ENCODE assay signal across 28 mouse cellular contexts in the genomic region with DNA sequence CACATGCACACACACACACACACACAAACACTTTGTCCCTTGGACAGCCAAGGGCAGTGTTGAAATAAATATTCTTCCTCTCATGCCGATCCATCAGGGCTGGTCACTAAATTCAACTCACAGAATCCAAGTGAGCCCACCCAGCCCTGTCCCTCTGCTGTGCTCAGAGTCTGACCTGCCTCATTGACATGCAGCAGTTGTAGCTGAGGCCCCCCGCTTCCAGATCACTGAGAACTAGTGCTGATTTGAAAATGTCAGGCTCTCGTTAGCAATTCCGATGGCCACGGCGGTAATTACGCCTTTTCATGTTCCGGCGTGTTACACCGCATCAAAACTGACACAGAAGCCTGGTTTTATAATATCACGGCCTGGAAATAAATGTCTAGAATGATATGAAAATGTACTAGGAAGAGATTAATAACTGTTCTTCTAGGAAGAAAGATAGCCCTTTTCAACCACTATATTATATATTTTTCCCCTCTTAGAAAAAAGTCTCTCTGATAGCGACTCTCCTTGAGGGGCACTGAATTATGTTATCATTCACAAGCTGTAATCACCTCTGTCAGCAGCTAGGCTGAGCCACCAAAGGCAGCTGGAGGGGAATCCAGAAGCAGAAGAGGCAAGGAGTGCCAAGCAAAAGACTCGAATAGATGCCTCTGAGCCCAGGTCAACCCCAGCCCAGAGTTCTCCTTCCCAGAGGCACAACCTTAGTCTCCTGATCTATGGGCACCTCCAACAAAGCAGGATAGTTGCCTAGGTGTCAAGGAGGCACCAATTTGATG.
A peak's percentile ranks its signal among the peaks of the same experiment; 100 is the strongest.
DNase-seq lines count a peak whose midpoint lies in the region; ATAC-seq and TF ChIP-seq lines count a peak whose summit lies in the region.
"Had no signal": no experiment of that assay in that cellular context is flagged by ENCODE, and none has a peak within 500 bp of the region (broad histone marks: within the 10 kb centered on the region; RNA-seq: fewer than 3 reads in every experiment).

No protein-coding gene starts in this region.

- DNase-seq in heart, adult 8-10 months (ENCODE audit: low spot score) = no peak
- DNase-seq in retina, postnatal 1 day = peak; percentile 40
- no peak for DNase-seq in retina, embryonic 14.5 days (ENCODE audit: low spot score)
- DNase-seq in hindbrain, postnatal 0 days (ENCODE audit: low spot score) = peak; percentile 38
- no peak for DNase-seq in right cerebral cortex, postnatal 4 days
- DNase-seq in embryo, embryonic 10.5 days (ENCODE audit: low spot score) = no peak
- DNase-seq: adrenal gland, postnatal 36 days; cerebellum, adult 2 months; cerebellum, postnatal 36 days; gastrocnemius, postnatal 10 days; heart, adult 18-20 months; heart, postnatal 4 days; kidney, postnatal 4 days; layer of hippocampus, adult 9-11 months; lung, adult 18-20 months; lung, postnatal 14 days; spleen, adult 18-20 months; thymus, adult 2 months had no signal

- H3K9me3 ChIP-seq in heart, embryonic 13.5 days = peaks cover 8% of the 10 kb centered on the region
- no peaks in the 10 kb centered on the region for H3K9me3 ChIP-seq in hindbrain, postnatal 0 days (ENCODE audit: low read length)
- no peaks in the 10 kb centered on the region for H3K9me3 ChIP-seq in intestine, embryonic 15.5 days
- H3K9me3 ChIP-seq: kidney, embryonic 15.5 days; limb, embryonic 10.5 days had no signal

- H3K27me3 ChIP-seq in heart, embryonic 13.5 days (replicated peaks) = no peaks in the 10 kb centered on the region
- H3K27me3 ChIP-seq in hindbrain, postnatal 0 days (ENCODE audit: insufficient read depth, low read length) = no peaks in the 10 kb centered on the region
- H3K27me3 ChIP-seq in intestine, embryonic 15.5 days (replicated peaks) = no peaks in the 10 kb centered on the region
- H3K27me3 ChIP-seq: CH12.LX; heart, embryonic 15.5 days; kidney, embryonic 15.5 days; megakaryocyte, embryonic 14.5 days had no signal

- H3K4me3 ChIP-seq in heart, embryonic 13.5 days = no peak overlapping the region
- H3K4me3 ChIP-seq in hindbrain, postnatal 0 days (ENCODE audit: low read length) = no peak overlapping the region
- H3K4me3 ChIP-seq in intestine, embryonic 15.5 days (replicated peaks) = no peak overlapping the region
- H3K4me3 ChIP-seq: heart, embryonic 15.5 days; kidney, embryonic 15.5 days; left cerebral cortex, adult 2 months; limb, embryonic 10.5 days; megakaryocyte, embryonic 14.5 days; myocyte had no signal

- H3K36me3 ChIP-seq in heart, embryonic 13.5 days = no peaks in the 10 kb centered on the region
- no peaks in the 10 kb centered on the region for H3K36me3 ChIP-seq in hindbrain, postnatal 0 days (ENCODE audit: insufficient read depth, low read length)
- H3K36me3 ChIP-seq in intestine, embryonic 15.5 days = no peaks in the 10 kb centered on the region
- H3K36me3 ChIP-seq: heart, embryonic 15.5 days; kidney, embryonic 15.5 days; limb, embryonic 10.5 days had no signal

- no peak overlapping the region for H3K4me2 ChIP-seq in heart, embryonic 13.5 days
- H3K4me2 ChIP-seq in hindbrain, postnatal 0 days (ENCODE audit: low read depth, low read length) = no peak overlapping the region
- H3K4me2 ChIP-seq in intestine, embryonic 15.5 days (replicated peaks) = no peak overlapping the region
- H3K4me2 ChIP-seq: heart, embryonic 15.5 days; kidney, embryonic 15.5 days had no signal

- H3K4me1 ChIP-seq in heart, embryonic 13.5 days = peaks cover 16% of the 10 kb centered on the region
- no peaks in the 10 kb centered on the region for H3K4me1 ChIP-seq in hindbrain, postnatal 0 days (ENCODE audit: insufficient read depth, low read length)
- H3K4me1 ChIP-seq in intestine, embryonic 15.5 days (replicated peaks) = peaks cover 1% of the 10 kb centered on the region; the same call in 1 of the 2 replicates
- H3K4me1 ChIP-seq: megakaryocyte, embryonic 14.5 days had no signal

- TF ChIP-seq CTCF in hindbrain, postnatal 0 days (IDR thresholded peaks at IDR 0.05; ENCODE audit: low read depth) = no peak

- ATAC-seq in heart, embryonic 13.5 days (ENCODE audit: extremely low read depth, insufficient number of reproducible peaks, low FRiP score, low TSS enrichment) = no peak
- no peak for ATAC-seq in hindbrain, postnatal 0 days
- no peak for ATAC-seq in intestine, embryonic 15.5 days
- ATAC-seq: intestine, postnatal 0 days had no signal

- 56% methylated on average over 13 of the region's 13 CpGs for WGBS in heart, embryonic 13.5 days
- WGBS in hindbrain, postnatal 0 days = 25% methylated on average over 13 of the region's 13 CpGs
- WGBS in intestine, embryonic 15.5 days = 84% methylated on average over 13 of the region's 13 CpGs

- H3K27ac ChIP-seq in heart, embryonic 13.5 days (replicated peaks) = no peak overlapping the region
- H3K27ac ChIP-seq in hindbrain, postnatal 0 days = no peak overlapping the region
- H3K27ac ChIP-seq in intestine, embryonic 15.5 days = no peak overlapping the region
- H3K27ac ChIP-seq: heart, embryonic 15.5 days; kidney, embryonic 15.5 days; left cerebral cortex, adult 2 months; limb, embryonic 10.5 days had no signal

- 0 out of 2 replicates have a peak overlapping the region, but pooled peaks have one; percentile 33 for H3K9ac ChIP-seq in heart, embryonic 13.5 days
- no peak overlapping the region for H3K9ac ChIP-seq in hindbrain, postnatal 0 days (replicated peaks; ENCODE audit: low read length)
- H3K9ac ChIP-seq in intestine, embryonic 15.5 days = no peak overlapping the region
- H3K9ac ChIP-seq: heart, embryonic 15.5 days; kidney, embryonic 15.5 days had no signal

Comparison
In these comparisons a context has a peak if more than half of its experiments do, and no peak if none do; other contexts are left out.
1. DNase-seq: peak in retina, postnatal 1 day (single experiment) and hindbrain, postnatal 0 days (single experiment); none in heart, adult 8-10 months (single experiment), retina, embryonic 14.5 days (single experiment), right cerebral cortex, postnatal 4 days (single experiment) and embryo, embryonic 10.5 days (single experiment).